Mouse (Mus musculus): Measurements from ENCODE around the gene Tas2r135.

DNA sequence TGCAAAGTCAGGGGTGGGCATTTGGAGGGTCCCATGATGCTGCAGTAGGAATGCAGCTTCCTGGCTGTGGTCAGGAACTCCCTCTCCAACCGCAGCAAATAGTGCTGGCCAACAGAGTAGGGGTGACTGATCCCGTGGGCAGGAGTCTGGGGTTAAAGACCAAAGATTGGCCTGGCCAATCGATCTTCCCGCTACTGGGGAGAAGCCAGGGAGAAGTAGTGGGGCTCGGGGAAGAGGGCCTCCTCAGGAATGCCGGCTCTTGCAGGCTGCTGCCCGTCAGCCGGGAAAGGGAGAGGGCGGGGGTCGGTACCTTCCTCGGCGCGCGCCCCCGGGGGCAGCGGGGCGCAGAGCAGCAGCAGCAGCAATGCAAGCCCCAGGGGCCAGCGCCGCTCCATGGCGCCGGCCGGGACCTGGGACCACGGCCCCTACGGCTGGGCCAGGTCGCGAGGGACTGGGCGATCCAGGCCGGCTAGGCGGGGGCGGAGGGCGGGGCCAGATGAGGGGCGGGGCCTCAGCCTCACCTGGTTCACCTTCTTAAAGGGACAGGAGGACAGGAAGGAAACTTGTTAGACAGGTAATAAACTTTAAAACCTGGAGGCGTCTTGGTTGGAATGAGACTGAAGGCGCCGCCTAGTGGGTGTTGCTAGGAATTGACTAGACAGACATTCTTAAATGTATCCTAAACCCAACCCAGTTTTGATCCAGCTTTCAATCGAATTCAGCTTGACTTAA, 32.3 kb upstream of the Tas2r135 start, which contains the start of gene Epha1:
- TF ChIP-seq GATA1 (IDR thresholded peaks at IDR 0.05; ENCODE audit: borderline replicate concordance, low read length): no peak
- no peak for TF ChIP-seq FLI1 (IDR thresholded peaks at IDR 0.05; ENCODE audit: low read length)
